Mouse (Mus musculus) erythroid progenitor cell, adult 5-6 weeks (primary cell): ENCODE results near the gene Natd1. TPM values are rescaled to one million over a fixed set of nuclear protein-coding genes. Genes with fewer than 3 reads are reported as not detected.

Experiments
- ATAC-seq: replicated peaks from 2 replicates; pipeline ENCODE4 v1.8.0; 2016; ENCODE audit warnings: moderate number of reproducible peaks, mild to moderate bottlenecking, moderate TSS enrichment, inconsistent platforms; ENCODE audit not compliant: poor library complexity, low FRiP score, severe bottlenecking
- total RNA-seq, 2 experiments: library from RNA; stranded (forward) in 1 of 2; stranded (reverse) in 1 of 2; fragments of 150-400 nt in 1 of 2; fragments of 186-747, 209-891 nt in 1 of 2; gene quantifications; 2 replicates each; pipeline versions ENCODE4 v1.2.3 to v1.2.4; 2015 to 2017; ENCODE audit warnings: low replicate concordance in 2 of 2

Natd1 gene
- total RNA-seq, 2 experiments from 2014 or later = 29.4 to 36.0 TPM

GRCm38 (mm10) chr11:60856587-60856986, 58.0 kb downstream of the Natd1 start:
- ATAC-seq = no peak

Other genes starting within 250 kb of the Natd1 start
- 5.4 and 19.1 TPM in 2 replicates for gene Llgl1, start 215.0 kb downstream of the Natd1 start, total RNA-seq (2015; ENCODE audit: low replicate concordance)
- 6.9 and 9.2 TPM in 2 replicates for gene Llgl1, start 215.0 kb downstream of the Natd1 start, total RNA-seq (2017; ENCODE audit: low replicate concordance)
- 39.8 and 50.5 TPM in 2 replicates for gene Flii, start 187.5 kb downstream of the Natd1 start, total RNA-seq (2015; ENCODE audit: low replicate concordance)
- 28.5 and 31.8 TPM in 2 replicates for gene Flii, start 187.5 kb downstream of the Natd1 start, total RNA-seq (2017; ENCODE audit: low replicate concordance)
- 0.42 TPM in 1 of 2 replicates, not detected in the other for gene Mief2, start 186.4 kb downstream of the Natd1 start, total RNA-seq (2015; ENCODE audit: low replicate concordance)
- gene Mief2, start 186.4 kb downstream of the Natd1 start, total RNA-seq (2017; ENCODE audit: low replicate concordance) = 0.39 TPM in 1 of 2 replicates, not detected in the other
- 8.4 and 10.8 TPM in 2 replicates for gene Top3a, start 137.4 kb downstream of the Natd1 start, total RNA-seq (2015; ENCODE audit: low replicate concordance)
- gene Top3a, start 137.4 kb downstream of the Natd1 start, total RNA-seq (2017; ENCODE audit: low replicate concordance) = 8.5 and 15.1 TPM in 2 replicates
- 13.0 and 24.1 TPM in 2 replicates for gene Smcr8, start 137.2 kb downstream of the Natd1 start, total RNA-seq (2015; ENCODE audit: low replicate concordance)
- 12.9 and 13.9 TPM in 2 replicates for gene Smcr8, start 137.2 kb downstream of the Natd1 start, total RNA-seq (2017; ENCODE audit: low replicate concordance)
- 4.6 TPM in 1 of 2 replicates, not detected in the other for gene Shmt1, start 103.0 kb downstream of the Natd1 start, total RNA-seq (2015; ENCODE audit: low replicate concordance)
- 7.6 and 9.6 TPM in 2 replicates for gene Shmt1, start 103.0 kb downstream of the Natd1 start, total RNA-seq (2017; ENCODE audit: low replicate concordance)
- gene Dhrs7b, start 84.1 kb downstream of the Natd1 start, total RNA-seq (2015; ENCODE audit: low replicate concordance) = 1.1 and 14.3 TPM in 2 replicates
- gene Dhrs7b, start 84.1 kb downstream of the Natd1 start, total RNA-seq (2017; ENCODE audit: low replicate concordance) = 2.4 and 6.5 TPM in 2 replicates
- gene Tmem11, start 35.5 kb downstream of the Natd1 start, total RNA-seq (2015; ENCODE audit: low replicate concordance) = 9.2 and 16.2 TPM in 2 replicates
- 10.7 and 16.8 TPM in 2 replicates for gene Tmem11, start 35.5 kb downstream of the Natd1 start, total RNA-seq (2017; ENCODE audit: low replicate concordance)
- 105 and 148 TPM in 2 replicates for gene Map2k3, start 17.3 kb upstream of the Natd1 start, total RNA-seq (2015; ENCODE audit: low replicate concordance)
- gene Map2k3, start 17.3 kb upstream of the Natd1 start, total RNA-seq (2017; ENCODE audit: low replicate concordance) = 93.2 and 132 TPM in 2 replicates
- not detected in 2 replicates for gene Kcnj12, start 107.8 kb upstream of the Natd1 start, total RNA-seq (2015; ENCODE audit: low replicate concordance)
- not detected in 2 replicates for gene Kcnj12, start 107.8 kb upstream of the Natd1 start, total RNA-seq (2017; ENCODE audit: low replicate concordance)
- 7.1 and 15.1 TPM in 2 replicates for gene Tnfrsf13b, start 212.0 kb upstream of the Natd1 start, total RNA-seq (2015; ENCODE audit: low replicate concordance)
- gene Tnfrsf13b, start 212.0 kb upstream of the Natd1 start, total RNA-seq (2017; ENCODE audit: low replicate concordance) = 4.0 and 6.5 TPM in 2 replicates